Mouse (Mus musculus): ENCODE measurements around the gene Syt7. TPM values are rescaled to one million over a fixed set of nuclear protein-coding genes. Genes with fewer than 3 reads are reported as not detected.
A peak's percentile ranks its signal among the peaks of the same experiment; 100 is the strongest.

Gene Syt7
- polyA plus RNA-seq, 1 experiment, result 10.5 TPM

DNA sequence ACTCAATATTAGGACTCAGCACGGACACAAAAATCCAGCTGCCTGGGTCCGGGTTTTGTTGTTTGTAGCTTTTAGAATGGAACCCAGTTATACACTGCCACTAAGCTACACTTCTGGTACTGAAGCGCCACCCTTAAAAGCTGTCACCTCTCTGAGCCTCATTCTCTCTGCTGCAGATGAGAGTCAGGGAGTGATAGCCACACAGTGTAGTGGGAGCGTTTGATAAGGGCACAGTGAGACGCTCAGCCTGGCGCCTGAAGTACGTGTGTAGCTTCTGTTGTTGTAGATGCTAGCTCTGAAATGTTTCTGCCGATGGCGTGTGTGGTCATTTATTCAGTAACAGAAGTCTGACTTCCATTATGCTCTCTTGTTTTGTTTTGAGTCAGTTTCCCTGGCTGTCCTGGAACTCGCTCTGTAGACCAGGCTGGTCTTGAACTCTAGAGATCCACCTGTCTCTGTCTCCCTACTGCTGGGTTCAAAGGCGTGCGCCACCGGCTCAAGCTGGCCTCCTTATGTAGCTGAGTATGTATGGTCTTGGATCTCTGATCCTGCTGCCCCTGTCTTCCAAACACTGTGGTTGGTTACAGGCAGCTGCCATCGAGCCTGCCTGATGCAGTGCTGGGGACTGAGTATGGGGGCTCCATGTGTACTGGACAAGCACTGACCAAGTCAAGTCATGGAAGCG is 55.9 kb downstream of the Syt7 start:
- 88% methylated on average over 15 of the region's 15 CpGs for WGBS
- Histone ChIP-seq H3K27me3 (ENCODE audit: control insufficient read depth, insufficient read depth, low read length) (no peaks in the 10 kb centered on the region), H3K4me3 (ENCODE audit: low read depth, low read length) (no peak overlapping the region), H3K27ac (ENCODE audit: insufficient read depth, low read depth, low read length) (no peak overlapping the region), H3K4me1 (ENCODE audit: control insufficient read depth, insufficient read depth, insufficient read length, low read length) (no peaks in the 10 kb centered on the region), H3K36me3 (ENCODE audit: control insufficient read depth, insufficient read depth, low read length) (no peaks in the 10 kb centered on the region)
- TF ChIP-seq CTCF (IDR thresholded peaks at IDR 0.05; ENCODE audit: extremely low read depth, insufficient read length, insufficient replicate concordance, low read depth, low read length), result no peak
- no peak for TF ChIP-seq POLR2A (IDR thresholded peaks at IDR 0.05; ENCODE audit: low read depth, low read length)

DNA sequence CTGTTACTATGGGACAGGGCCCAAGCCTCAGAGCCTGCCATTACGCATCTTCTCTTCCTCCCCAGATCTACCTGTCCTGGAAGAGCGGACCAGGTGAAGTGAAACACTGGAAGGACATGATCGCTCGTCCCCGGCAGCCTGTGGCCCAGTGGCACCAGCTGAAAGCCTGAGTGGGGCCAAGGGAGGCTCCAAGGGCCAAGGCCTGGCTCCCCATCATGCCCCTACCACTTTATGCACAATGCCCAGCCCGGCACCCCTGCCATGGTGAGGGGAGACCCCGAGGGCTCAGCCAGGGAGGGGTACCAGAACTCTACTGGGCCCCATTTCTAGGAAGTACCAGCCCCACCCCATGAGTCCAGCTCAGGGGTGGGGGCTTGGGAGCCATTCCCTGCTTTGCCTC is 59.4 kb downstream of the Syt7 start:
- Histone ChIP-seq H3K36me3 (ENCODE audit: control insufficient read depth, insufficient read depth, low read length) (no peaks in the 10 kb centered on the region), H3K4me1 (ENCODE audit: control insufficient read depth, insufficient read depth, insufficient read length, low read length) (no peaks in the 10 kb centered on the region), H3K4me3 (ENCODE audit: low read depth, low read length) (no peak overlapping the region), H3K27me3 (ENCODE audit: control insufficient read depth, insufficient read depth, low read length) (no peaks in the 10 kb centered on the region), H3K27ac (ENCODE audit: insufficient read depth, low read depth, low read length) (no peak overlapping the region)
- TF ChIP-seq CTCF (IDR thresholded peaks at IDR 0.05; ENCODE audit: extremely low read depth, insufficient read length, insufficient replicate concordance, low read depth, low read length), result no peak
- TF ChIP-seq POLR2A (IDR thresholded peaks at IDR 0.05; ENCODE audit: low read depth, low read length), result no peak
- 88% methylated on average over 7 of the region's 7 CpGs for whole genome bisulfite sequencing

DNA sequence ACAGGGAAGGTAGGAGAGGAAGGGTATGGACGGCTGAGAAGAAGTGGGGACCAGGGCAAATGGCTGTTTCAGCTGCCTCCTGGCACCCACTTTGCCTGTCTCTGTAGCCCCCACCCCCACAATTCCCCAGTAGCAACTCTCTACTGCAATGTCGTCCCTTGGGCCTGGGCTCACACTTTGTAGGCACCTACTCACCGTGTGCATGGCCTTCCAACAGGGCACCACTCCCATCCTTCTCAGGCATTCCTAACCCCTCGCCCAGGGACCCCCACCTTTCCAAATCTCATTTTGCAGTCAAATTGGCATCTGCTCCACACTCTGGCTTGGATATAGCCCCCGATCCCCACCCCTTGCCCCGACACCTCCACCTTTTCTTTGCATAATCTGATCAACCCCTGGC is 60.3 kb downstream of the Syt7 start:
- H3K27me3 ChIP-seq (ENCODE audit: control insufficient read depth, insufficient read depth, low read length), result no peaks in the 10 kb centered on the region
- TF ChIP-seq POLR2A (IDR thresholded peaks at IDR 0.05; ENCODE audit: low read depth, low read length), result no peak
- TF ChIP-seq CTCF (IDR thresholded peaks at IDR 0.05; ENCODE audit: extremely low read depth, insufficient read length, insufficient replicate concordance, low read depth, low read length), result no peak
- H3K4me1 ChIP-seq (ENCODE audit: control insufficient read depth, insufficient read depth, insufficient read length, low read length), result no peaks in the 10 kb centered on the region
- no peak overlapping the region for H3K27ac ChIP-seq (ENCODE audit: insufficient read depth, low read depth, low read length)
- no peak overlapping the region for H3K4me3 ChIP-seq (ENCODE audit: low read depth, low read length)
- 70% methylated on average over 6 of the region's 6 CpGs for WGBS
- H3K36me3 ChIP-seq (ENCODE audit: control insufficient read depth, insufficient read depth, low read length), result no peaks in the 10 kb centered on the region

DNA sequence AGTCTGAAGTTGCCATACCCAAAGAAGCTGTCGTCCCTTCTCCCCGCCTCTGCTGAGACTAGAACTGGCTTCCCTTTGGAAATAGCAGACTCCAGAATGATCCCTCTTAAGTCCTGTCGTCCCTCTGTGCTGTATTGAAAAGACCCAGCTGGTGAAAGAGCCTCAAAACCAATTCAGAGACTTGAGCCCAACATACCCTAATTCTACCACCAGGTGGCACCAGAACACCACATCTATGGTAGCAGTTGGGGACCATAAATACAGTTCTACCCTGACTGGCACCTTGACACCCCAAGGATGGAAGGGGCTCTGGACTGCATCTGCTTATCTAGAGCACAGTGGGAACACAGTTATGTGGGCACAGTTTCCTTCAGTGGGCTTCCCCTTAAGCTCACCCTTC is 60.8 kb downstream of the Syt7 start:
- TF ChIP-seq CTCF (IDR thresholded peaks at IDR 0.05; ENCODE audit: extremely low read depth, insufficient read length, insufficient replicate concordance, low read depth, low read length) (peak; percentile 64; the same call in 1 of the 2 replicates), POLR2A (IDR thresholded peaks at IDR 0.05; ENCODE audit: low read depth, low read length) (no peak)
- no peaks in the 10 kb centered on the region for H3K4me1 ChIP-seq (ENCODE audit: control insufficient read depth, insufficient read depth, insufficient read length, low read length)
- H3K36me3 ChIP-seq (ENCODE audit: control insufficient read depth, insufficient read depth, low read length), result no peaks in the 10 kb centered on the region
- no peak overlapping the region for H3K27ac ChIP-seq (ENCODE audit: insufficient read depth, low read depth, low read length)
- H3K27me3 ChIP-seq (ENCODE audit: control insufficient read depth, insufficient read depth, low read length), result no peaks in the 10 kb centered on the region
- WGBS, result 7% methylated on average over 3 of the region's 3 CpGs
- H3K4me3 ChIP-seq (ENCODE audit: low read depth, low read length), result no peak overlapping the region

DNA sequence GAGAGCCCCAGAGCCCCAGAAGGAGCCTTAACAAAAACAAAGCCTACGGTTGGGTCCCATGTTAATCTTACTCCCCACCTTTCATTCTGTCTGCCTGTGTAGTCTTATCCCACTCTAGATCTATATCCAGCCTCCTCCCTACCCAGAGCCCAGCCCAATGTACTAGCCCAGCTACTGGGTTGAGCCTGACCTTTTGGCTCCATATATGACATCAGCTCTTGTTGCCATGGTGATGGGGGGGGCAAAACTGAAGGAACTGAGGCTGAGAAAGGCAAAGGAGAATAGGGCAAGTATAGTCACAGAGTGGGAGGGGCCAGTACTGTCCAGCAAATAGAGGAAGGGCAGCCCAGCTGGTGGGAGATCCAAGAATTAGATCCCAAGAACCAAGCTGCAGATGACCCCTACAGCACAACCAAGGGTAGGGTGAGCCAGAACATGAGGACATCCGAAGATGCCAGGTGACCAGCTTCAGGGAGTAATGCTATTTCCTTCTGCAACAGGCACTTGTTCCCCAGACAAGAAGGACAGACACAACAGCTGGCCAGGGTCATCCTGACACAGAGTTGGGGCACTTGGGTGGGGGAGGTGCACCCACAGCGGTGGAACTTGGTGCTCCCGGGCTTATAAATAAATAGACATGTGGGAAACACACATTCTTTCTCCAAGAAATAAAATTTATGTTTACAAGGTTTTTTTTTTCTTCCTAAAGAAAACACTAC is 66.0 kb downstream of the Syt7 start:
- TF ChIP-seq CTCF (IDR thresholded peaks at IDR 0.05; ENCODE audit: extremely low read depth, insufficient read length, insufficient replicate concordance, low read depth, low read length), result no peak
- no peak for TF ChIP-seq POLR2A (IDR thresholded peaks at IDR 0.05; ENCODE audit: low read depth, low read length)
- Histone ChIP-seq H3K27me3 (ENCODE audit: control insufficient read depth, insufficient read depth, low read length) (peaks cover 28% of the 10 kb centered on the region), H3K27ac (ENCODE audit: insufficient read depth, low read depth, low read length) (no peak overlapping the region), H3K36me3 (ENCODE audit: control insufficient read depth, insufficient read depth, low read length) (no peaks in the 10 kb centered on the region), H3K4me1 (ENCODE audit: control insufficient read depth, insufficient read depth, insufficient read length, low read length) (no peaks in the 10 kb centered on the region), H3K4me3 (ENCODE audit: low read depth, low read length) (no peak overlapping the region)
- WGBS, result 62% methylated on average over 4 of the region's 4 CpGs

DNA sequence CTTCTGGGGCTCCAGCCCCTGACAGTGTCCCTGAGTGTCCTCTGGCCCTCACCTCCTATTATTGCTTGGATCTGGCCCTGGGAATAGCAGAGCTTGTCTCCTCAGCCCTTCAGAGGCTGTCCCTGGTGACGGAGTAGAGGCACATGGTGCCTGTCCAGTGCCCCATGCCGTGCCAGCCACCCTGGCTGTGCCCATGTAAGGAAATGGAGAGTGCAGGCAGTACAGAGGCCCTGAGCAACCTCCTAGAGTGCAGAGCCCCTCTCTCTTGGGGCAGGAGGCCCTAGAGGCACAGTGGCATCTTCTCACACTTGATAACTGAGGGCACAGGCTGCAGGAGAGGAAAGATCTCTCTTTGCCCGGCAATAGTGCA is 66.5 kb downstream of the Syt7 start:
- no peak overlapping the region for H3K27ac ChIP-seq (ENCODE audit: insufficient read depth, low read depth, low read length)
- no peak for TF ChIP-seq POLR2A (IDR thresholded peaks at IDR 0.05; ENCODE audit: low read depth, low read length)
- no peak for TF ChIP-seq CTCF (IDR thresholded peaks at IDR 0.05; ENCODE audit: extremely low read depth, insufficient read length, insufficient replicate concordance, low read depth, low read length)
- no peaks in the 10 kb centered on the region for H3K36me3 ChIP-seq (ENCODE audit: control insufficient read depth, insufficient read depth, low read length)
- H3K4me1 ChIP-seq (ENCODE audit: control insufficient read depth, insufficient read depth, insufficient read length, low read length), result no peaks in the 10 kb centered on the region
- no peak overlapping the region for H3K4me3 ChIP-seq (ENCODE audit: low read depth, low read length)
- H3K27me3 ChIP-seq (ENCODE audit: control insufficient read depth, insufficient read depth, low read length), result peaks cover 28% of the 10 kb centered on the region
- WGBS, result 59% methylated on average over 3 of the region's 3 CpGs

DNA sequence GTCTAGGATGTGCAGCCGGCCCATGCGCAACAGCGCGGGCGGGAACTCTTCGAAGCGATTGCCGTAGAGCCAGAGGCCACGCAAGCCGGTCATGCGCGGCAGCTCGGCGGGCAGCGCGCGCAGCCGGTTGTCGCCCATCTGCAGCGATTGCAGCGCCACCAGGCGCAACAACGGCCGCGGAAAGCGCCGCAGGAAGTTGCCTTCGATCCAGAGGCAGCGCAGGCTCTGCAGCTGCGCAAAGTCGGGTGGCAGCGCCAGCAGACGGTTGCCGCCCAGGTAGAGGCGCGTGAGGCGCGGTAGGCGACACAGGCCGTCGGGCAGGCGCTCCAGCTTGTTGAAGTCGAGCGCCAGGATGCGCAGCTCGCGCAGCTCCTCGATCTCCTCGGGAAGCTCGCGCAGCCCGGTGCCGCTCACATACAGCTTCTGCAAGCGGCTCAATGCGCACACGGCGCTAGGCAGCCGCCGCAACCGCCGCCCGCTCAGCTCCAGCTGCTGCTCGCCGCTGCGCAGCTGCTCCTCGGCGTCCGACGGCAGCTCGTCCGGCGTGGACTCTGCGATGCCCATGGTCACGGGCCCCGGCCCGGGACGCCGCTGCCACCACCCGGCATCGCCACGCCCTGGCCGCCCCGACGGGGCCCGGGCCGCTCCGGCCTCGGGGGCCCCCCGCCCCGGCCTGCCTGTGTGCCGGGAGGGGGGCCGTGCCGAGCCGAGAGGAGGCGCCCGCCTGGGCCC is 68.0 kb downstream of the Syt7 start, which contains the start of gene Lrrc10b:
Lrrc10b (minus strand) TSS at position 722 of the 732 bp plus-strand sequence.
- WGBS, result under 1% methylated on average over 95 of the region's 96 CpGs
- H3K27ac ChIP-seq (ENCODE audit: insufficient read depth, low read depth, low read length), result no peak within 1 kb of the TSS
- H3K36me3 ChIP-seq (ENCODE audit: control insufficient read depth, insufficient read depth, low read length), result no peaks in the 10 kb centered on the region
- H3K27me3 ChIP-seq (ENCODE audit: control insufficient read depth, insufficient read depth, low read length), result peaks cover 28% of the 10 kb centered on the region
- no peaks in the 10 kb centered on the region for H3K4me1 ChIP-seq (ENCODE audit: control insufficient read depth, insufficient read depth, insufficient read length, low read length)
- TF ChIP-seq CTCF (IDR thresholded peaks at IDR 0.05; ENCODE audit: extremely low read depth, insufficient read length, insufficient replicate concordance, low read depth, low read length) (no peak), POLR2A (IDR thresholded peaks at IDR 0.05; ENCODE audit: low read depth, low read length) (no peak)
- peak within 1 kb of the TSS; percentile 41 for H3K4me3 ChIP-seq (ENCODE audit: low read depth, low read length)

Data from small intestine, adult 2 months (tissue).